Comparison of ENCODE assay signal across 12 mouse cellular contexts in genomic region chr8:84519767-84520626, GRCm38 (mm10).
DNase-seq lines count a peak whose midpoint lies in the region; ATAC-seq lines count a peak whose summit lies in the region.
"Had no signal": no experiment of that assay in that cellular context is flagged by ENCODE, and none has a peak within 500 bp of the region (broad histone marks: within the 10 kb centered on the region; RNA-seq: fewer than 3 reads in every experiment).

No protein-coding gene starts in this region.

- H3K36me3 ChIP-seq in hindbrain, embryonic 15.5 days: peaks cover 28% of the 10 kb centered on the region
- peaks cover 45% of the 10 kb centered on the region for H3K36me3 ChIP-seq in hindbrain, embryonic 10.5 days
- no peaks in the 10 kb centered on the region for H3K36me3 ChIP-seq in forebrain, embryonic 16.5 days (ENCODE audit: control insufficient read depth, insufficient read depth)
- H3K36me3 ChIP-seq in heart, embryonic 15.5 days: no peaks in the 10 kb centered on the region
- H3K36me3 ChIP-seq in neural tube, embryonic 15.5 days: peaks cover 68% of the 10 kb centered on the region
- peaks cover 28% of the 10 kb centered on the region for H3K36me3 ChIP-seq in midbrain, embryonic 14.5 days (ENCODE audit: control insufficient read depth, insufficient read depth, low read length)

- ATAC-seq in hindbrain, embryonic 15.5 days (ENCODE audit: low FRiP score, low read depth): no peak
- 0 out of 2 replicates have a peak, but pooled peaks have one; percentile 23 for ATAC-seq in forebrain, embryonic 16.5 days
- no peak; the same call in 1 of the 2 replicates for ATAC-seq in heart, embryonic 15.5 days (replicated peaks; ENCODE audit: insufficient number of reproducible peaks, insufficient read depth, low FRiP score, low read depth)
- no peak for ATAC-seq in neural tube, embryonic 15.5 days (ENCODE audit: low FRiP score)
- no peak for ATAC-seq in midbrain, embryonic 14.5 days (ENCODE audit: low FRiP score, low TSS enrichment)
- ATAC-seq in megakaryocyte, adult 5-6 weeks (ENCODE audit: poor library complexity, severe bottlenecking): no peak

- DNase-seq in hindbrain, embryonic 10.5 days (ENCODE audit: low spot score): no peak
- DNase-seq in midbrain, embryonic 14.5 days: no peak
- no peak for DNase-seq in lung, postnatal 36 days
- DNase-seq: adrenal gland, adult 2 months; embryo, embryonic 11 days; gastrocnemius, postnatal 36 days; lung, embryonic 14.5 days had no signal

- 77% methylated on average over 17 of the region's 17 CpGs for whole genome bisulfite sequencing in hindbrain, embryonic 15.5 days
- 89% methylated on average over 17 of the region's 17 CpGs for WGBS in hindbrain, embryonic 10.5 days
- WGBS in forebrain, embryonic 16.5 days: 64% methylated on average over 17 of the region's 17 CpGs
- 31% methylated on average over 17 of the region's 17 CpGs for WGBS in heart, embryonic 15.5 days
- 76% methylated on average over 17 of the region's 17 CpGs for WGBS in neural tube, embryonic 15.5 days
- 90% methylated on average over 17 of the region's 17 CpGs for WGBS in midbrain, embryonic 14.5 days

- H3K9ac ChIP-seq in hindbrain, embryonic 15.5 days: no peak overlapping the region
- H3K9ac ChIP-seq in forebrain, embryonic 16.5 days (replicated peaks; ENCODE audit: low read depth, low read length): no peak overlapping the region
- no peak overlapping the region for H3K9ac ChIP-seq in heart, embryonic 15.5 days
- no peak overlapping the region for H3K9ac ChIP-seq in neural tube, embryonic 15.5 days (replicated peaks)
- no peak overlapping the region for H3K9ac ChIP-seq in midbrain, embryonic 14.5 days (replicated peaks; ENCODE audit: low read length)
- H3K9ac ChIP-seq: lung, embryonic 14.5 days had no signal

- H3K9me3 ChIP-seq in hindbrain, embryonic 15.5 days: no peaks in the 10 kb centered on the region
- 0 out of 2 replicates have a peak, but pooled peaks cover 2% of the 10 kb centered on the region for H3K9me3 ChIP-seq in hindbrain, embryonic 10.5 days
- no peaks in the 10 kb centered on the region for H3K9me3 ChIP-seq in forebrain, embryonic 16.5 days (ENCODE audit: control insufficient read depth, low read length)
- no peaks in the 10 kb centered on the region for H3K9me3 ChIP-seq in heart, embryonic 15.5 days (replicated peaks)
- H3K9me3 ChIP-seq in neural tube, embryonic 15.5 days (replicated peaks): no peaks in the 10 kb centered on the region
- no peaks in the 10 kb centered on the region for H3K9me3 ChIP-seq in midbrain, embryonic 14.5 days (ENCODE audit: control insufficient read depth, low read length)

- no peak overlapping the region for H3K4me2 ChIP-seq in hindbrain, embryonic 15.5 days
- no peak overlapping the region for H3K4me2 ChIP-seq in forebrain, embryonic 16.5 days (ENCODE audit: low read length)
- peak overlapping the region; percentile 46 for H3K4me2 ChIP-seq in heart, embryonic 15.5 days
- no peak overlapping the region for H3K4me2 ChIP-seq in neural tube, embryonic 15.5 days
- H3K4me2 ChIP-seq in midbrain, embryonic 14.5 days (ENCODE audit: low read length): no peak overlapping the region
- H3K4me2 ChIP-seq: lung, embryonic 14.5 days had no signal

- peak overlapping the region; percentile 63; the same call in 1 of the 2 replicates for H3K27ac ChIP-seq in hindbrain, embryonic 15.5 days (replicated peaks)
- H3K27ac ChIP-seq in hindbrain, embryonic 10.5 days: no peak overlapping the region
- H3K27ac ChIP-seq in forebrain, embryonic 16.5 days (ENCODE audit: low read length): peak overlapping the region; percentile 39; the same call in 1 of the 2 replicates
- H3K27ac ChIP-seq in heart, embryonic 15.5 days: peak overlapping the region; percentile 44
- peak overlapping the region; percentile 49 for H3K27ac ChIP-seq in neural tube, embryonic 15.5 days (replicated peaks)
- H3K27ac ChIP-seq in midbrain, embryonic 14.5 days (replicated peaks; ENCODE audit: low read depth, low read length): no peak overlapping the region

- no peak overlapping the region for H3K4me3 ChIP-seq in hindbrain, embryonic 15.5 days
- H3K4me3 ChIP-seq in hindbrain, embryonic 10.5 days: no peak overlapping the region
- H3K4me3 ChIP-seq in forebrain, embryonic 16.5 days (replicated peaks; ENCODE audit: low read length): no peak overlapping the region
- no peak overlapping the region for H3K4me3 ChIP-seq in heart, embryonic 15.5 days
- H3K4me3 ChIP-seq in neural tube, embryonic 15.5 days (replicated peaks): no peak overlapping the region
- no peak overlapping the region for H3K4me3 ChIP-seq in midbrain, embryonic 14.5 days (replicated peaks; ENCODE audit: low read depth, low read length)

- H3K4me1 ChIP-seq in hindbrain, embryonic 15.5 days (replicated peaks): 0 out of 2 replicates have a peak, but pooled peaks cover 3% of the 10 kb centered on the region
- no peaks in the 10 kb centered on the region for H3K4me1 ChIP-seq in hindbrain, embryonic 10.5 days (replicated peaks)
- peaks cover 16% of the 10 kb centered on the region for H3K4me1 ChIP-seq in forebrain, embryonic 16.5 days (replicated peaks; ENCODE audit: control insufficient read depth, insufficient read depth, low read length)
- peaks cover 14% of the 10 kb centered on the region for H3K4me1 ChIP-seq in heart, embryonic 15.5 days (replicated peaks)
- H3K4me1 ChIP-seq in neural tube, embryonic 15.5 days: no peaks in the 10 kb centered on the region
- H3K4me1 ChIP-seq in midbrain, embryonic 14.5 days (ENCODE audit: control insufficient read depth, insufficient read depth, low read length): no peaks in the 10 kb centered on the region

- no peaks in the 10 kb centered on the region for H3K27me3 ChIP-seq in hindbrain, embryonic 15.5 days
- no peaks in the 10 kb centered on the region for H3K27me3 ChIP-seq in hindbrain, embryonic 10.5 days (ENCODE audit: insufficient read depth, poor library complexity, severe bottlenecking)
- no peaks in the 10 kb centered on the region for H3K27me3 ChIP-seq in forebrain, embryonic 16.5 days (replicated peaks; ENCODE audit: control insufficient read depth, insufficient read depth, low read length)
- H3K27me3 ChIP-seq in heart, embryonic 15.5 days: no peaks in the 10 kb centered on the region
- H3K27me3 ChIP-seq in neural tube, embryonic 15.5 days (replicated peaks): no peaks in the 10 kb centered on the region
- no peaks in the 10 kb centered on the region for H3K27me3 ChIP-seq in midbrain, embryonic 14.5 days (ENCODE audit: control insufficient read depth, insufficient read depth, low read length)

Comparison
In these comparisons a context has a peak if more than half of its experiments do, and no peak if none do; other contexts are left out.
1. H3K27ac ChIP-seq: peak in hindbrain, embryonic 15.5 days (single experiment), forebrain, embryonic 16.5 days (single experiment), heart, embryonic 15.5 days (single experiment) and neural tube, embryonic 15.5 days (single experiment); none in hindbrain, embryonic 10.5 days (single experiment) and midbrain, embryonic 14.5 days (single experiment).